Mouse (Mus musculus) MEL-GATA-1-ER (cell line): ENCODE results near the gene Tbxas1.

ENCODE experiments used
- DNase-seq: peaks from one replicate; pipeline ENCODE4 v3.0.0-alpha.2; 2012; ENCODE audit warnings: low read depth; ENCODE audit errors: extremely low read depth

The Tbxas1 gene

DNA sequence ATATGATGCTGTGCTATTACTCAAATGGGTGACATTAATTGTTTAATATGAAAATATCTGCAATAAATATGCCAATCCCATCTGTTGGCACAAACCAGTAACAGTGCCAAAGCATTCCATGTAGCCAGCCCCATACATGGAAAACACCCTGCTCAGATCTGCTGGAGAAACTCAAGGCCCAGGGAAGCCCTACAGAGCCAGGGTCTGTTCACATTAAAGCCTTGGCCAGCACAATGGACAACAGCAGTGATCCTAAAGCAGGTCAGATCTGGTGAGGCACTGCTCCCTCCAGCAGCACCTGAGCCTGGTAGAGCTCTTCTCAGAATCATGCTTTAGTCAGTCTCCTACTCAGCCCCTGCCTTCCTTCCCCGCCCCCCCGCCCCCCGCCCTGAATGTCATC is 237.9 kb downstream of the Tbxas1 start:
- no peak for DNase-seq

DNA sequence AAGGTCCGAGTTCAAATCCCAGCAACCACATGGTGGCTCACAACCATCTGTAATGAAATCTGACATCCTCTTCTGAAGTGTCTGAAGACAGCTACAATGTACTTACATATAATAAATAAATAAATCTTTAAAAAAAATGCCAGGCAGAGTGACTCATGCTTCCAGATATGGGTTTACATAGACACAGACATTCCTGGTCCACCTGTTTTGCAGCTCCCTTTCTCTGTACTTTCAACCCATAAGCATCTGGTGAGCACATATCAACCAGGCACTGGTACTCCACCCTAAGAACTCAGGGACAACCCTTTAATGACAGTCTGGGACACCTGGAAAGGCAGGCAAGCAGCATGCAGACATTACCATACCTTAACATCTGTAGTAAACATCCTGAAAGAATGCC is 240.2 kb downstream of the Tbxas1 start:
- no peak for DNase-seq

DNA sequence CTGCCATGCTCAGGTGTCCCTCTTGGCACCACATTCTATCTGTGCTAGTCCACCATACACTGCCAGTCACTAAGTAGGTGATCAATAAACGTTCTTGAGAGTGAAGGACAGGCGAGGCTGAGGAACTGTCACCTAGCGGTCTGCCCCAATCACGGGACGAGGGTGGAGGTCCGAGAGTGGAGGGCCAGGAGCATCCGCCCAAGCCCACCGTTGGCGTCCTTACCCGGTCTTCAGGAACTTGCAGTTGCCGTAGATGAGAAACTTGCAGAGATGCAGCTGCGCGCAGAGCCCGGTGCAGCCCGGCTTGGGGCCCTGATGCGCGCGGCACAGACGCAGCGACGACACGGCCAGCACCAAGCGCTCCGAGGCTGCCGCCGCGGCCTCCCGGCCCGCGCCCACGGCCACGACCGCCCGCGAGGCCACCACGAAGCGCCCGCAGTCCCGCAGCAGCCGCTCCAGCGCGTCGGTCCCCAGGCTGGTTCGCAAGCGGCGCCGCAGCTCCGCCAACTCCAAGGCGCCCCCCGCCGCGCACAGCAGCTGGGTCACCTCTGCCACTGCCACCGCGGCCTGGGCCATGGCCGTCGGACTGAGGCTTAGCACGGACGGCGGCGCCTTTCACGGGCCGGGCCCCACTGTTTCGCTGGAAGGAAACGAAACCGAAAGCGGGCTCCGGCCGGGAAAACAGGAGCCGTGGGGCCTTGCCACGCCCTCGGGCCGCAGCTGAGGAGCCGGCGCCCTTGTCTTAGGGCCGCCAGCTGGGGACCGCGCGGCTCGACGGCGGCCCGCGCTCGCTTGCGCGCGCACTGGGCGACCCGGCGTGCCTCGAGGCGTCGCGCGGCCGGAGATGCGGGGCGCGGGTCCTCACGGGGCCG is 242.6 kb downstream of the Tbxas1 start, which contains the start of gene Parp12:
TSS of gene Parp12 (minus strand) at position 766 of the 872 bp plus-strand sequence.
- DNase-seq = peak; percentile 23

DNA sequence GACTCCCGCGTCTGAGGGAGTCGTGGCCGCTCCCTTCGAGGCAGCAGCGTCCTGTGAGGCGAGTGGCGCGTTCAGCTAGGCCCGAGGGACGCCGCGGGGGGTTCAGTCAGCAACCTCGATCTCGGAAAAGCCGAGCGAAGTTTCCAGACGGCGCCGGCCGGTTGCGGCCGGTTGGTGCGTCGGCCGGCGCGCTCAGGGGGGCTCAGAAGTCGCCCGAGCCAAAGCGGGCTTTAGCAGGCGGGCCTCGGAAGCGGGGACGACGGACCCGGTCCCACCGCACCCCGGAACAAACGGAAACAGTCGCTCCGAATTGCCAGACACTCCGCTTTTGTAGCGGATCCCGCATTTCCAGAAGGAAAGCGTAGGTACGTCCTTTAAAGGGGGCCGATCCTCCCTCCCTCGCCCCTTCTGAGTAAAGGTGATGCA is 243.3 kb downstream of the Tbxas1 start:
- DNase-seq = no peak

GRCm38 (mm10) chr6:39120685-39121084 is 245.5 kb downstream of the Tbxas1 start:
- DNase-seq = no peak

DNA sequence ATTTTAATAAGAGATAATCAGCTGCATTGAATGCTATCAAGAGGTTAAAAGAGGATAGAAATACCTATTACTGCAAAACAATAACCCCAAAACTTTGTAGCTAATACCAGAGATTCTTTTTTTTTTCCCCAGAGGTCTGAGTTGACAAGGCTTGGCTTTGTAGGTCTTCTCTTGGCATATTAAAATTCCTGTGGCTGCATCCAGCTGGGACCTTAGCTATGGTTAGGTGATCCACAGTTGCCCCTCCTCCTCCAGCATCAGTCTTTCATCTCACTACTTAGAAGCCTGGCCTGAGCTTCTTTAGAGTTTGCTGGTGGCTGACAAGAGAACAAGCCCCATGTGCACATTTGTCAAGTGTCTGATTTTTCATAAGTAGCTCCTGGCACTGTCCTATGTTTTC is 249.5 kb downstream of the Tbxas1 start:
- DNase-seq = no peak

DNA sequence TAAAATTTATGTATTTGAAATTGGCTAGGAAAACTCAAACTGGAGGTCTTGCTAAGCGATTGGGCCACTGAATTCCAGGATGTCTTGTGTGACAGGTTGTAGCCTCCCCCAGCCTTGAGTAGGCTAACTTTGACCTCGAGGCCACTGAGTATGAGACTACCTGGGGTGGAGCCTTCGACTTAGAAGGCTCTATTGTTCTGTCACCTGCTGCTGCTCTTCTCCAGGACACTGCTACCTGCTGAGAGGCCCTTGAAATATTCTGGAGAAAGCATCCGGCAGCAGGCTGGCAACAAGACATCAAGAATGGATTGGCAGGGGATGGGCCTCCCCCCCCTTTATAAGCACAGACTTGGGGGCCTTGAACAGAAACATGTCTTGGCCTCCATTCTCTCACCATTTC is 256.3 kb downstream of the Tbxas1 start:
- DNase-seq = no peak

DNA sequence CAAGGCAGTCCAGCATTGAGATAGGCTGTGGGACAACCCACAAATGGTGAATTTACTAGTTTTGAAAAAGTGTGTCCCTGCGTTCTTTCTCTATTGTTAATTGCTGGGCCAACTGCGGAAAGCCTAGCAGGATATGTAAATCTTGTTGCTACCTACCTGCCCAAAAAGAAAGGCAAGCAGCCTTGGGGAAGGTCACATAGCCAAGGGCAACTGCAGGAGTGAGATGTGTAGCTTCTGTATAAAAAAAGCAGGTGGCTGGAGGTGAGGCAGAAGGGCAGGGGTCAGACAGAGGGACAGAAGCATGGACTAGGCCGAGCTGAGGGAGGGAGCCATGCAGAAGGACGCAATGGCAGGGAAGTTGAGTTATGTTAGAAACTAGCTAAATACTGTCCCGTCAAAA is 257.4 kb downstream of the Tbxas1 start:
- DNase-seq = no peak
